Mouse (Mus musculus): ENCODE measurements around the gene Ltb. TPM values are rescaled to one million over a fixed set of nuclear protein-coding genes. Genes with fewer than 3 reads are reported as not detected.

Gene Ltb
- polyA plus RNA-seq, 1 experiment, result 531 TPM

DNA sequence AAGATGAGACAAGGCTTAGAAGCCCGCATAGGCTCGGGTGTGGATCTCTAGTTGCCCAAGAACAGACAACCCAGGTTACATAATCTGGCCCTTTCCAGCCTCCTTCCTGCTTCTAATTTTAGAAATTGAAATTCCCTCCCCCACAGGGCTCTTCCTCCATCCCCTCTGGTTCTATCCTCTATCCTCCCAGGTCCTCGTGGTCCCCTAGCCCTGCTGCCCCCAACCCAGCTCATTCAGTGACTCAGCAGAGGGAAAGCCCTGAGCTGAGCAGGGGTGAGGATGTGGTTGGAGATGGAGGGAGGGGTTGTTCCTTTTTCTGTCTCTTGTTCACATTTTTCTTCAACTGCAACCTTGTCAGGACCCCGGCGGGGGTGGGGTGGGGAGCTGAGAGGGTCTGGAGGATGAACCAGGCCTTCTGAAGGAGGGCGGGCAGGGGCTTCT is 25.4 kb downstream of the Ltb start:
- peak overlapping the region; percentile 88 for H3K27ac ChIP-seq (ENCODE audit: insufficient read depth, low read length)
- H3K36me3 ChIP-seq (ENCODE audit: control insufficient read depth, insufficient read depth, low read length), result peaks cover 2% of the 10 kb centered on the region; the same call in 1 of the 2 replicates
- TF ChIP-seq POLR2A (IDR thresholded peaks at IDR 0.05; ENCODE audit: low read depth, low read length), result no peak
- TF ChIP-seq CTCF (IDR thresholded peaks at IDR 0.05; ENCODE audit: extremely low read depth, insufficient read depth, insufficient read length, insufficient replicate concordance), result no peak
- H3K4me3 ChIP-seq (ENCODE audit: extremely low read depth, insufficient read depth, insufficient read length), result no peak overlapping the region
- peak in 1 of 2 experiments; percentile 53 for DNase-seq (ENCODE audit: low read depth in 1 of 2, low spot score in 2 of 2)
- 4% methylated on average over 6 of the region's 6 CpGs for WGBS
- H3K4me1 ChIP-seq (ENCODE audit: control insufficient read depth, insufficient read depth, insufficient read length), result peaks cover 52% of the 10 kb centered on the region
- H3K27me3 ChIP-seq (ENCODE audit: control insufficient read depth, insufficient read depth, low read length), result no peaks in the 10 kb centered on the region

- DNase-seq (ENCODE audit: low read depth in 1 of 2, low spot score in 2 of 2), result peak in 1 of 2 experiments; percentile 10
- WGBS, result 54% methylated on average over 28 of the region's 28 CpGs
Measured at GRCm38 (mm10) chr17:35220156-35220952, 26.1 kb downstream of the Ltb start, which contains the start of gene Gm16181. Gene Gm16181 (plus strand): TSS chr17:35220834.

DNA sequence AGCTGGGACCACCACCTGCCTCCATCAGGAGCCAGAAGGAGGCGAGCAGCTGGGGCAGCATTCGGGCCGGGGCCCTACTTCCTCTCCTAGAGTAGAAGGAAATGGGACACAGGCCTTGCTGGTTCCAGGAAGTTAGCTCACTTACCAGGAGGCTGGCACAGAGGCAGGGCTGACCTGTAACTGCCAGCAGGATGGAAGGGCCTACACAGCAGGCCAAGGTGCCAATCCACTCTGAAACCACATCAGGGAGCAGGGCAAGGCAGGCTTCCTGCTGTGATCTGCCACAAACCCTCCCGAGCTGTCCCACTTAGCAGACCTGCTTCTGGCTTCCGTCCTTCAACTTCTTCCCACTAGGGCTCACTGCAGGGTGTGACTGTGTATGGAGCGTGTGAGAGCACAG is 28.1 kb downstream of the Ltb start:
- Histone ChIP-seq H3K27ac (ENCODE audit: insufficient read depth, low read length) (peak overlapping the region; percentile 31), H3K36me3 (ENCODE audit: control insufficient read depth, insufficient read depth, low read length) (peaks cover 2% of the 10 kb centered on the region; the same call in 1 of the 2 replicates), H3K4me1 (ENCODE audit: control insufficient read depth, insufficient read depth, insufficient read length) (peaks cover 46% of the 10 kb centered on the region), H3K27me3 (ENCODE audit: control insufficient read depth, insufficient read depth, low read length) (no peaks in the 10 kb centered on the region), H3K4me3 (ENCODE audit: extremely low read depth, insufficient read depth, insufficient read length) (no peak overlapping the region)
- TF ChIP-seq POLR2A (IDR thresholded peaks at IDR 0.05; ENCODE audit: low read depth, low read length), result no peak
- TF ChIP-seq CTCF (IDR thresholded peaks at IDR 0.05; ENCODE audit: extremely low read depth, insufficient read depth, insufficient read length, insufficient replicate concordance), result no peak
- DNase-seq (ENCODE audit: low read depth in 1 of 2, low spot score in 2 of 2), result peak in 1 of 2 experiments; percentile 22
- WGBS, result 20% methylated on average over 6 of the region's 6 CpGs

More at GRCm38 (mm10) chr17:35220156-35220952, 26.1 kb downstream of the Ltb start, which contains the start of gene Gm16181:
- Histone ChIP-seq H3K4me3 (ENCODE audit: extremely low read depth, insufficient read depth, insufficient read length) (no peak within 1 kb of the TSS), H3K36me3 (ENCODE audit: control insufficient read depth, insufficient read depth, low read length) (peaks cover 2% of the 10 kb centered on the region; the same call in 1 of the 2 replicates), H3K4me1 (ENCODE audit: control insufficient read depth, insufficient read depth, insufficient read length) (peaks cover 47% of the 10 kb centered on the region), H3K27ac (ENCODE audit: insufficient read depth, low read length) (peak within 1 kb of the TSS; percentile 88), H3K27me3 (ENCODE audit: control insufficient read depth, insufficient read depth, low read length) (no peaks in the 10 kb centered on the region)
- no peak for TF ChIP-seq POLR2A (IDR thresholded peaks at IDR 0.05; ENCODE audit: low read depth, low read length)
- no peak for TF ChIP-seq CTCF (IDR thresholded peaks at IDR 0.05; ENCODE audit: extremely low read depth, insufficient read depth, insufficient read length, insufficient replicate concordance)

DNA sequence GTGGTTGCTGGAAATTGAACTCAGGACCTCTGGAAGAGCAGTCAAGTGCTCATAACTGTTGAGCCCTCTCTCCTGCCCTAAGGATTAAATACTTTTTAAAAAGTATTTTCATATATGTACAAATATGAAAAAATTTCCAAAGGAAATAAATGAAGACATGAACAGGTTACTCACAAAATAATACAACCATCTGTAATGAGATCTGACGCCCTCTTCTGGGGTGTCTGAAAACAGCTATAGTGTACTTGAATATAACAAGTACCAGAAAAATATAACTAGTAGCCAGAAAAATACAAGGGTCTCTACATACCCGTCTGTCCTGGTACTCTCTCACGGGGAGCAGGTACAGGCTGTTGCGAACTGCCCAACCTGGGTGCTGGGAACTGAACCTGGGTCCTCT is 30.4 kb downstream of the Ltb start:
- Histone ChIP-seq H3K36me3 (ENCODE audit: control insufficient read depth, insufficient read depth, low read length) (peaks cover 10% of the 10 kb centered on the region), H3K27me3 (ENCODE audit: control insufficient read depth, insufficient read depth, low read length) (no peaks in the 10 kb centered on the region), H3K4me1 (ENCODE audit: control insufficient read depth, insufficient read depth, insufficient read length) (peaks cover 29% of the 10 kb centered on the region), H3K27ac (ENCODE audit: insufficient read depth, low read length) (no peak overlapping the region), H3K4me3 (ENCODE audit: extremely low read depth, insufficient read depth, insufficient read length) (no peak overlapping the region)
- TF ChIP-seq CTCF (IDR thresholded peaks at IDR 0.05; ENCODE audit: extremely low read depth, insufficient read depth, insufficient read length, insufficient replicate concordance) (no peak), POLR2A (IDR thresholded peaks at IDR 0.05; ENCODE audit: low read depth, low read length) (no peak)
- 92% methylated on average over 4 of the region's 4 CpGs for WGBS
- no peak for DNase-seq (ENCODE audit: low read depth in 1 of 2, low spot score in 2 of 2)

DNA sequence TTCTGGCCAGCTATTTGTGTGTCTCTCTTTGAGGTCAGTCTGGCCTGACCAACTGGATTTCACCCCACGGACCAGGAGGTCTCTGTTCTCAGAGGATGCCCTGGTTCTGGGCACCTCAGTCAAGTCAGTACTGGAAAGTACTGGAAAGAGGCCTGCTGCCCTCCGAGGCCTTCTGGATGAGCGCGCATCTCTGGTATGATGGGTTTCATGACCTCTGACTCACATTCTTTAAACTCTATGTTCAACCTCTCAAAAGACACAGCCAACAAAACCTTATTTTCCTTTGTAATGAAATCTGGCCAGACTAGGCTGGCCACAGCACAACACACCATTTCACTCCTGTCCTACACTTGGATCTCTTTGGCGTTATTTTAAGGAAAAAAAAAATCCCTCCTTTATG is 31.2 kb downstream of the Ltb start:
- Histone ChIP-seq H3K27me3 (ENCODE audit: control insufficient read depth, insufficient read depth, low read length) (no peaks in the 10 kb centered on the region), H3K4me1 (ENCODE audit: control insufficient read depth, insufficient read depth, insufficient read length) (peaks cover 21% of the 10 kb centered on the region), H3K4me3 (ENCODE audit: extremely low read depth, insufficient read depth, insufficient read length) (no peak overlapping the region), H3K27ac (ENCODE audit: insufficient read depth, low read length) (no peak overlapping the region), H3K36me3 (ENCODE audit: control insufficient read depth, insufficient read depth, low read length) (peaks cover 12% of the 10 kb centered on the region)
- 96% methylated on average over 5 of the region's 5 CpGs for whole genome bisulfite sequencing
- no peak for DNase-seq (ENCODE audit: low read depth in 1 of 2, low spot score in 2 of 2)
- TF ChIP-seq CTCF (IDR thresholded peaks at IDR 0.05; ENCODE audit: extremely low read depth, insufficient read depth, insufficient read length, insufficient replicate concordance) (no peak), POLR2A (IDR thresholded peaks at IDR 0.05; ENCODE audit: low read depth, low read length) (no peak)

DNA sequence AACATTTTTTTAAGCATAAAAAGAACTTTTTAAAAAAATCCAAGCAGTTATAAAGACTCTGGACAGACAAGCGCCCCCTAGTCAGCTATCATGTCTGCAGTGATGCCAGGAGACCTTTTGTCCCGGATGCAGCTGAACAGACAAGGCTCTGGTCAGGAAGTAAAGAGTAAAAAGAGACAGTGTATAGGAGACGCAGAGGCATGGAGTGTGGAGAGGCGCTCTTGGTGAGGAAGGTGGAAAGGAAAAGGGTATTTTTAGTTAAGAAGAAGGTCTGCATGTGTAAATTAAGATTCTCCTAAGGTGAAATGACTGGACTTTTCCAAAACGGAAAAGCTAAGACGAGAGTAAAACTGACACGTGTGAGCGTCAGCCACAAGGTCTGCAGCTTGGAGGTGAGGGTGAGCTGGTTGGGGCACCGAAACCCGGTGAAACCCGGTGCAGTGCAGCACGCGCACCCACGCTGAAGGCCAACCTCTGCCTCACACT is 32.4 kb downstream of the Ltb start:
- peaks cover 17% of the 10 kb centered on the region for H3K4me1 ChIP-seq (ENCODE audit: control insufficient read depth, insufficient read depth, insufficient read length)
- DNase-seq (ENCODE audit: low read depth in 1 of 2, low spot score in 2 of 2), result no peak
- H3K27me3 ChIP-seq (ENCODE audit: control insufficient read depth, insufficient read depth, low read length), result no peaks in the 10 kb centered on the region
- H3K4me3 ChIP-seq (ENCODE audit: extremely low read depth, insufficient read depth, insufficient read length), result no peak overlapping the region
- H3K36me3 ChIP-seq (ENCODE audit: control insufficient read depth, insufficient read depth, low read length), result peaks cover 13% of the 10 kb centered on the region
- 57% methylated on average over 14 of the region's 14 CpGs for WGBS
- H3K27ac ChIP-seq (ENCODE audit: insufficient read depth, low read length), result peak overlapping the region; percentile 10; the same call in 1 of the 2 replicates
- TF ChIP-seq POLR2A (IDR thresholded peaks at IDR 0.05; ENCODE audit: low read depth, low read length), result no peak
- TF ChIP-seq CTCF (IDR thresholded peaks at IDR 0.05; ENCODE audit: extremely low read depth, insufficient read depth, insufficient read length, insufficient replicate concordance), result no peak

All from spleen, adult 2 months (tissue).